Mouse (Mus musculus): ENCODE data around the gene Scfd1. TPM values are rescaled to one million over a fixed set of nuclear protein-coding genes. Genes with fewer than 3 reads are reported as not detected.

The Scfd1 gene
- polyA plus RNA-seq, 1 experiment from 2014 or later, result 86.9 TPM

- Histone ChIP-seq H3K4me1 (ENCODE audit: control insufficient read depth, insufficient read depth, low read length) (no peaks in the 10 kb centered on the region), H3K4me3 (ENCODE audit: low read depth, low read length) (no peak overlapping the region), H3K27me3 (ENCODE audit: control insufficient read depth, insufficient read depth, low read length) (no peaks in the 10 kb centered on the region), H3K27ac (replicated peaks; ENCODE audit: low read depth, low read length) (no peak overlapping the region), H3K36me3 (replicated peaks; ENCODE audit: control insufficient read depth, insufficient read depth, low read depth, low read length) (peaks cover 6% of the 10 kb centered on the region), H3K9ac (replicated peaks; ENCODE audit: low read length) (no peak overlapping the region), H3K4me2 (ENCODE audit: low read depth, low read length) (no peak overlapping the region), H3K9me3 (replicated peaks; ENCODE audit: control insufficient read depth, low read length) (no peaks in the 10 kb centered on the region)
- WGBS, result 93% methylated on average over 3 of the region's 3 CpGs
- no peak for DNase-seq (ENCODE audit: low spot score)
- ATAC-seq (replicated peaks; ENCODE audit: insufficient number of reproducible peaks, low FRiP score, low TSS enrichment, low read depth), result no peak
Measured at GRCm38 (mm10) chr12:51368504-51368903, 8.8 kb upstream of the Scfd1 start.

GRCm38 (mm10) chr12:51377888-51378190 is 529 bp downstream of the Scfd1 start:
- no peak overlapping the region; the same call in 1 of the 2 replicates for H3K27ac ChIP-seq (replicated peaks; ENCODE audit: low read depth, low read length)
- peak overlapping the region; percentile 51 for H3K4me3 ChIP-seq (ENCODE audit: low read depth, low read length)
- ATAC-seq (replicated peaks; ENCODE audit: insufficient number of reproducible peaks, low FRiP score, low TSS enrichment, low read depth), result no peak

GRCm38 (mm10) chr12:51399871-51400270 is 22.6 kb downstream of the Scfd1 start:
- ATAC-seq (replicated peaks; ENCODE audit: insufficient number of reproducible peaks, low FRiP score, low TSS enrichment, low read depth), result no peak
- no peak overlapping the region for H3K4me2 ChIP-seq (ENCODE audit: low read depth, low read length)
- H3K9me3 ChIP-seq (replicated peaks; ENCODE audit: control insufficient read depth, low read length), result no peaks in the 10 kb centered on the region
- H3K36me3 ChIP-seq (replicated peaks; ENCODE audit: control insufficient read depth, insufficient read depth, low read depth, low read length), result no peaks in the 10 kb centered on the region; the same call in 1 of the 2 replicates
- H3K4me1 ChIP-seq (ENCODE audit: control insufficient read depth, insufficient read depth, low read length), result no peaks in the 10 kb centered on the region
- no peaks in the 10 kb centered on the region for H3K27me3 ChIP-seq (ENCODE audit: control insufficient read depth, insufficient read depth, low read length)
- 95% methylated on average over 6 of the region's 6 CpGs for WGBS
- no peak overlapping the region for H3K9ac ChIP-seq (replicated peaks; ENCODE audit: low read length)
- H3K4me3 ChIP-seq (ENCODE audit: low read depth, low read length), result no peak overlapping the region
- no peak for DNase-seq (ENCODE audit: low spot score)
- no peak overlapping the region for H3K27ac ChIP-seq (replicated peaks; ENCODE audit: low read depth, low read length)

More at GRCm38 (mm10) chr12:51377888-51378190, 529 bp downstream of the Scfd1 start:
- no peaks in the 10 kb centered on the region for H3K9me3 ChIP-seq (replicated peaks; ENCODE audit: control insufficient read depth, low read length)
- no peaks in the 10 kb centered on the region for H3K4me1 ChIP-seq (ENCODE audit: control insufficient read depth, insufficient read depth, low read length)
- 21% methylated on average over 6 of the region's 6 CpGs for WGBS
- peak overlapping the region; percentile 66 for H3K9ac ChIP-seq (replicated peaks; ENCODE audit: low read length)
- DNase-seq (ENCODE audit: low spot score), result no peak
- H3K27me3 ChIP-seq (ENCODE audit: control insufficient read depth, insufficient read depth, low read length), result no peaks in the 10 kb centered on the region
- no peaks in the 10 kb centered on the region for H3K36me3 ChIP-seq (replicated peaks; ENCODE audit: control insufficient read depth, insufficient read depth, low read depth, low read length)
- H3K4me2 ChIP-seq (ENCODE audit: low read depth, low read length), result peak overlapping the region; percentile 36

- Histone ChIP-seq H3K27ac (replicated peaks; ENCODE audit: low read depth, low read length) (no peak overlapping the region), H3K27me3 (ENCODE audit: control insufficient read depth, insufficient read depth, low read length) (no peaks in the 10 kb centered on the region), H3K4me3 (ENCODE audit: low read depth, low read length) (no peak overlapping the region), H3K36me3 (replicated peaks; ENCODE audit: control insufficient read depth, insufficient read depth, low read depth, low read length) (no peaks in the 10 kb centered on the region; the same call in 1 of the 2 replicates), H3K9ac (replicated peaks; ENCODE audit: low read length) (no peak overlapping the region), H3K9me3 (replicated peaks; ENCODE audit: control insufficient read depth, low read length) (no peaks in the 10 kb centered on the region), H3K4me1 (ENCODE audit: control insufficient read depth, insufficient read depth, low read length) (no peaks in the 10 kb centered on the region), H3K4me2 (ENCODE audit: low read depth, low read length) (no peak overlapping the region)
- DNase-seq (ENCODE audit: low spot score) (peak; percentile 61), ATAC-seq (replicated peaks; ENCODE audit: insufficient number of reproducible peaks, low FRiP score, low TSS enrichment, low read depth) (no peak)
- WGBS, result 76% methylated on average over 5 of the region's 5 CpGs
Measured at GRCm38 (mm10) chr12:51402060-51402698, 24.9 kb downstream of the Scfd1 start.

GRCm38 (mm10) chr12:51403987-51404586 is 26.8 kb downstream of the Scfd1 start:
- Histone ChIP-seq H3K4me1 (ENCODE audit: control insufficient read depth, insufficient read depth, low read length) (no peaks in the 10 kb centered on the region), H3K27me3 (ENCODE audit: control insufficient read depth, insufficient read depth, low read length) (no peaks in the 10 kb centered on the region), H3K4me2 (ENCODE audit: low read depth, low read length) (no peak overlapping the region), H3K4me3 (ENCODE audit: low read depth, low read length) (no peak overlapping the region), H3K9ac (replicated peaks; ENCODE audit: low read length) (no peak overlapping the region), H3K9me3 (replicated peaks; ENCODE audit: control insufficient read depth, low read length) (no peaks in the 10 kb centered on the region), H3K27ac (replicated peaks; ENCODE audit: low read depth, low read length) (no peak overlapping the region), H3K36me3 (replicated peaks; ENCODE audit: control insufficient read depth, insufficient read depth, low read depth, low read length) (no peaks in the 10 kb centered on the region; the same call in 1 of the 2 replicates)
- 65% methylated on average over 4 of the region's 4 CpGs for WGBS
- no peak for ATAC-seq (replicated peaks; ENCODE audit: insufficient number of reproducible peaks, low FRiP score, low TSS enrichment, low read depth)
- peak; percentile 24 for DNase-seq (ENCODE audit: low spot score)

GRCm38 (mm10) chr12:51411362-51411761 is 34.1 kb downstream of the Scfd1 start:
- DNase-seq (ENCODE audit: low spot score) (no peak), ATAC-seq (replicated peaks; ENCODE audit: insufficient number of reproducible peaks, low FRiP score, low TSS enrichment, low read depth) (no peak)
- H3K9me3 ChIP-seq (replicated peaks; ENCODE audit: control insufficient read depth, low read length), result no peaks in the 10 kb centered on the region
- 92% methylated on average over 4 of the region's 4 CpGs for WGBS
- no peaks in the 10 kb centered on the region for H3K36me3 ChIP-seq (replicated peaks; ENCODE audit: control insufficient read depth, insufficient read depth, low read depth, low read length)
- no peaks in the 10 kb centered on the region for H3K4me1 ChIP-seq (ENCODE audit: control insufficient read depth, insufficient read depth, low read length)
- H3K27me3 ChIP-seq (ENCODE audit: control insufficient read depth, insufficient read depth, low read length), result no peaks in the 10 kb centered on the region
- no peak overlapping the region for H3K4me3 ChIP-seq (ENCODE audit: low read depth, low read length)
- no peak overlapping the region for H3K27ac ChIP-seq (replicated peaks; ENCODE audit: low read depth, low read length)
- no peak overlapping the region for H3K9ac ChIP-seq (replicated peaks; ENCODE audit: low read length)
- no peak overlapping the region for H3K4me2 ChIP-seq (ENCODE audit: low read depth, low read length)

- 88% methylated on average over 2 of the region's 2 CpGs for WGBS
- H3K9me3 ChIP-seq (replicated peaks; ENCODE audit: control insufficient read depth, low read length), result no peaks in the 10 kb centered on the region
- no peaks in the 10 kb centered on the region; the same call in 1 of the 2 replicates for H3K36me3 ChIP-seq (replicated peaks; ENCODE audit: control insufficient read depth, insufficient read depth, low read depth, low read length)
- ATAC-seq (replicated peaks; ENCODE audit: insufficient number of reproducible peaks, low FRiP score, low TSS enrichment, low read depth), result no peak
- no peak overlapping the region for H3K27ac ChIP-seq (replicated peaks; ENCODE audit: low read depth, low read length)
- no peak for DNase-seq (ENCODE audit: low spot score)
- H3K4me2 ChIP-seq (ENCODE audit: low read depth, low read length), result no peak overlapping the region
- no peak overlapping the region for H3K4me3 ChIP-seq (ENCODE audit: low read depth, low read length)
- no peak overlapping the region for H3K9ac ChIP-seq (replicated peaks; ENCODE audit: low read length)
- H3K27me3 ChIP-seq (ENCODE audit: control insufficient read depth, insufficient read depth, low read length), result no peaks in the 10 kb centered on the region
- no peaks in the 10 kb centered on the region for H3K4me1 ChIP-seq (ENCODE audit: control insufficient read depth, insufficient read depth, low read length)
Measured at GRCm38 (mm10) chr12:51437541-51437940, 60.2 kb downstream of the Scfd1 start.

GRCm38 (mm10) chr12:51438311-51438710 is 61.0 kb downstream of the Scfd1 start:
- no peaks in the 10 kb centered on the region for H3K9me3 ChIP-seq (replicated peaks; ENCODE audit: control insufficient read depth, low read length)
- no peaks in the 10 kb centered on the region for H3K4me1 ChIP-seq (ENCODE audit: control insufficient read depth, insufficient read depth, low read length)
- no peak overlapping the region for H3K4me3 ChIP-seq (ENCODE audit: low read depth, low read length)
- H3K4me2 ChIP-seq (ENCODE audit: low read depth, low read length), result no peak overlapping the region
- DNase-seq (ENCODE audit: low spot score), result no peak
- no peak overlapping the region for H3K9ac ChIP-seq (replicated peaks; ENCODE audit: low read length)
- WGBS, result 90% methylated on average over 2 of the region's 2 CpGs
- no peaks in the 10 kb centered on the region for H3K27me3 ChIP-seq (ENCODE audit: control insufficient read depth, insufficient read depth, low read length)
- H3K27ac ChIP-seq (replicated peaks; ENCODE audit: low read depth, low read length), result no peak overlapping the region
- no peak for ATAC-seq (replicated peaks; ENCODE audit: insufficient number of reproducible peaks, low FRiP score, low TSS enrichment, low read depth)
- no peaks in the 10 kb centered on the region for H3K36me3 ChIP-seq (replicated peaks; ENCODE audit: control insufficient read depth, insufficient read depth, low read depth, low read length)

Data from embryonic facial prominence, embryonic 11.5 days (tissue).